Mouse (Mus musculus) limb, embryonic 12.5 days (tissue): ENCODE measurements at regions not wholly inside any gene's neighbourhood (a gene's known extent, or its start where the extent isn't known, plus 50 kb on each side); places are given as distances from the start of the nearest gene placed in this dataset.

Experiments used
- ATAC-seq: fragments of 200-750 bp; cut with Nextera tagmentation; 2 replicates; pipeline ENCODE4 v1.8.0; 2017; ENCODE audit warnings: low read depth, moderate TSS enrichment; ENCODE audit not compliant: insufficient number of reproducible peaks, insufficient read depth, low FRiP score, low TSS enrichment
- H3K27ac ChIP-seq: fragments of 300-500 bp; sonication (generic); 2 replicates; pipeline ENCODE4 v1.5.1; 2016; ENCODE audit warnings: mild to moderate bottlenecking, moderate library complexity
- H3K27me3 ChIP-seq: fragments of 300-500 bp; sonication (generic); 2 replicates; pipeline ENCODE4 v1.6.1; 2016; ENCODE audit warnings: mild to moderate bottlenecking, moderate library complexity
- H3K36me3 ChIP-seq: fragments of 300-500 bp; sonication (generic); 2 replicates; pipeline ENCODE4 v1.6.1; 2016; ENCODE audit warnings: mild to moderate bottlenecking, moderate library complexity
- H3K4me1 ChIP-seq: fragments of 300-500 bp; sonication (generic); replicated peaks from 2 replicates; pipeline ENCODE4 v1.6.1; 2016
- H3K4me2 ChIP-seq: fragments of 300-500 bp; sonication (generic); 2 replicates; pipeline ENCODE4 v1.6.1; 2016; ENCODE audit warnings: mild to moderate bottlenecking, moderate library complexity
- H3K4me3 ChIP-seq: fragments of 300-500 bp; sonication (generic); replicated peaks from 2 replicates; pipeline ENCODE4 v1.5.1; 2016; ENCODE audit warnings: mild to moderate bottlenecking
- H3K9ac ChIP-seq: fragments of 300-500 bp; sonication (generic); replicated peaks from 2 replicates; pipeline ENCODE4 v1.6.1; 2016; ENCODE audit warnings: mild to moderate bottlenecking, moderate library complexity
- H3K9me3 ChIP-seq: fragments of 300-500 bp; sonication (generic); 2 replicates; pipeline ENCODE4 v1.6.1; 2016; ENCODE audit warnings: mild to moderate bottlenecking, moderate library complexity
- WGBS: fragments of 180-500 bp; shearing (Covaris S2); methylation state at CpG from one replicate; pipeline ENCODE4 v1.1.7; 2016; 5-methylcytosine and 5-hydroxymethylcytosine counted together

DNA sequence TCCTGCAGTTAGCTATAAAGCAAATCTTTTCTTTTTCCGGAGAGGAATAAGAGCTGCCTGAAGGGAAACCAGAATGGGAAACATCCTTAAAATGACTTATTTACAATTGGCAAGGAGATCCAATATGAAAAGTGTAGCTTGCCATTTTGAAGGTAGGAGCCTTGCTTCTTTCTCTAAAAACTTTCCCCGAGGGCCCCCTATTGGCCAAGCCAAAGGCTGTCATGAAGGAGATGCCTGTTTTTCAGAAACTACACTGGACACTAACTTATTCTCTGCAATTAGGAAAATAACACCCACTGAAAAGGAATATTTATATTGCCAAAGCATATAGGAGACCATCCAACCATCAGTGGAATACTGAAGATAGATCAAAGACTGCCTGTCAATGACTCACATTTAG is 312.8 kb upstream of the Thrb start:
- no peak overlapping the region for H3K4me3 ChIP-seq
- no peaks in the 10 kb centered on the region for H3K4me1 ChIP-seq
- H3K36me3 ChIP-seq, result no peaks in the 10 kb centered on the region
- WGBS, result 67% methylated on average over 2 of the region's 2 CpGs
- H3K27ac ChIP-seq, result no peak overlapping the region
- H3K9me3 ChIP-seq, result no peaks in the 10 kb centered on the region
- H3K9ac ChIP-seq, result no peak overlapping the region
- H3K27me3 ChIP-seq, result no peaks in the 10 kb centered on the region
- no peak overlapping the region for H3K4me2 ChIP-seq
- no peak for ATAC-seq

DNA sequence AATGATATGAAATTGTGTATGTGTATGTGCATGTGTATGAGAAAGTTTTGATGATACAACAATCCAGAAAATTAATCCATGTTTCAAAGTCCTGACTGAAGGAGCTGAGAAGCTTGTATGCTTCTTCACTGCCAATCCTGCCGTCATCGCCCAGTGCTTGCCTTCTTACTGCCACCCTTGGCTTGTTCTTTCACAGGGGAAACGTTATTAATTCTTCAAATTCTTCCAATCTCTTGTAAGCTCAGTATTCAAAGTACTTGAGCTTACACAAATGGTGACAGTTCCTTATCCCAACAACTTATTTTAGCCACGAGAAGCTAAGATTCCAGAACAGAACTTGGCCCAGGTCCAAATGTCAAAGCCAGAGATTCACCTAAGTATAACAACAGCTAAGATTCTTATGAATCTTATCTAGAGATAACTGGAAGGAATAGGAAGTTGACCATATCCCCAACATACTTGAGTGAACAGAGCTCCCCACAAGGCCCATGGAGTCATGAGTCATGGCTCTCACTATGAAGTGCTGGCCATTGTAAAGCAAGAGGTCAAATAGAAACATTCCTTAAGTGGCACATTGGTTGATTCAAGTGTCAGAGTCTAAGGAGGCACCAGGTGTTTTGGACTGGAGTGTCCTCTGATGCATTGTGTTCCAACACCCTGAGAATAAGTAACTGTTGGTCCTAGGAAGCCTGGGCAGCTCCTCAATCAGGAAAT is 307.6 kb upstream of the Thrb start:
- Histone ChIP-seq H3K4me1 (no peaks in the 10 kb centered on the region), H3K27ac (no peak overlapping the region), H3K9ac (no peak overlapping the region), H3K9me3 (no peaks in the 10 kb centered on the region), H3K36me3 (no peaks in the 10 kb centered on the region), H3K4me3 (no peak overlapping the region), H3K27me3 (no peaks in the 10 kb centered on the region), H3K4me2 (no peak overlapping the region)
- ATAC-seq, result no peak
- 84% methylated on average over 4 of the region's 4 CpGs for WGBS

DNA sequence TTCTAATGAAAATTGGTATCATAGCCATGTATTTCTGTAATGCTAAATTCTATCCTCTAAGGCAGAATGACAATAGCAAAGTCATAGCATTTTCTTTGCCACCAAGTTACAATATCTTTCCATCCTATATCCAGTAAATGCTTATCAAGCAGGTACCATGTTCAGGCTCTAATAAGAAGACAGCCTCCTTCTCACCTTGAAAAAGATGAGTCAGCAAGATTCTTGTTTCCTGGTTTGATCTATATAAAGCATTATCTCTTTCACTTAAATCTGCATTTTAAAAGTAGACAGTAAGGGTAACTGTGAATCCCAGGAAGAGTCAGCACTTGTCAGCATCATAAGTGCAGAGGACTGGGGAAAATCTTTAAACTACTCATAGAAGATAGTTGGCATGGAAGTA is 298.2 kb upstream of the Thrb start:
- Histone ChIP-seq H3K9ac (no peak overlapping the region), H3K4me2 (no peak overlapping the region), H3K27me3 (no peaks in the 10 kb centered on the region), H3K4me1 (no peaks in the 10 kb centered on the region), H3K4me3 (no peak overlapping the region), H3K27ac (no peak overlapping the region), H3K36me3 (no peaks in the 10 kb centered on the region), H3K9me3 (no peaks in the 10 kb centered on the region)
- no peak for ATAC-seq

DNA sequence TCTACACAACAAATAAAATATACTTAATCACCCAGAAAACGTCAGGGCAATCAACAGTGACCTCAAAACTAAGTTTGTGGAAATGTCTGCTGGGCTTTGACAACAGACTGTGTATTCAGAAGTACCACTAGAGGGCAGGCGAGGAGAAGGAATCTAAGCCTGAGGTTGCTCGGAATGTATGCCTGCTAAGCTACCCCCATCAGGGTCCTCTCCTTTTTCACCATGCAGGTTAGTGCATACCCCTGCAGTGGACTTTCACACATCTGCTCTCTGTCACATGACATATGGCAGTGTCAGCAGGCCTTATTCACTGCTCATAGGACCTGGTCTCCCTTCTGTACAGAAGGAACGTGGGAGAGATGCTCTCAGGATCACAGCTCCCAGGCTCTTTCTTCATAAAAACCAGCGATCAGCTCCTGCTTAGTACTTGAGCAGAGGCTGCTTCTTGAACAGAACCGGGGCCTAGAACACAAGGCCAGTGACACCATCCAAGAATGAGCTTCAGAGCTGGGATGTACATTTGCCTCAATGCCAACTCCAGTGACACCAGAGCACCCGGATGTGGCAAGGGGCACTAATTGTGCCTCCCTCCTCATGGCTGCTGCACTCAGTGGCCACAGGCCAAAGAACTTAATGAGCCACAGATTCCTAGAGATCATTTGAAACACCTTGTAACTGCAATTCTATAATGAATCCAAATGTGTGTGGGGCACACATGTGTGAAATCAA is 257.1 kb upstream of the Thrb start:
- Histone ChIP-seq H3K27me3 (no peaks in the 10 kb centered on the region), H3K4me1 (peaks cover 10% of the 10 kb centered on the region), H3K4me3 (no peak overlapping the region), H3K4me2 (no peak overlapping the region), H3K27ac (peak overlapping the region; percentile 25; the same call in 1 of the 2 replicates), H3K9ac (no peak overlapping the region), H3K36me3 (no peaks in the 10 kb centered on the region), H3K9me3 (no peaks in the 10 kb centered on the region)
- WGBS, result 29% methylated on average over 7 of the region's 7 CpGs
- ATAC-seq, result peak; percentile 84

DNA sequence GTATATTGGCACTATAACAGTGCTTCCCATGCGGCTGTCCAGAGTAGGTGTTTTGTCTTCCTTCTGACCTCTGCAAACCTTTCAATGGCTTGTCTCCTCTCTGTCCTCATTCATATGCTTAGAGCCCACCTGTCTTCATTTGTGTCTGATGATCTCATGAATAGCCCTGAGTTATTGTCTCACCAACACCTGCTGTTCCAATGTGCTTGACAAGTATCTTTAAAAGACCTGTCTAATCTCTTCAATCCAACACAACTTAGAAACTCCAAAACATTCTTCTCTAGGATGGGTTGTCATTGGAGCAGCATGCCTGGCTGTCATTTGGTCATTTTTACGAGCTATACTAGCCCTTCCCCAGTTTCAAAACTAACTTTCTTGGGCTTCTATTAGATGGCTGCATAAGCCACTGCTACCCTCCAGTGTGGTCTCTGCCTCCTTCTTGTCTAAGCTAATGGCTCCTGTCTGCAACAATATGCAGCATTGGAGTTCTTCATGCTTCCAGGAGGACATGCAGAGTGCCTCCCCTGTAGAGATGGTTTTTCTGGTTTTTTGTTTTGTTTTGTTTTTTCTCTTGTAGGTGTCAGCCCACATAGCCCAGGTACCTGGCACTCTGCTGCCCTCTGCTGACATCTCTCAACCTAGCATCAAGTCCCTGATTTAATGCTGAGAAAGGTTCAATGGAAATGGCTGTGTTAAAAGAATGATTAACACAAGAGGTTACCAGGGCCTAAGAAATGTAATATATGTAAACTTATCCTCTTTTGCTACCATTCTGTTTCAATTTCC is 254.3 kb upstream of the Thrb start:
- ATAC-seq, result no peak
- H3K27ac ChIP-seq, result no peak overlapping the region
- no peak overlapping the region for H3K9ac ChIP-seq
- no peaks in the 10 kb centered on the region for H3K36me3 ChIP-seq
- H3K4me1 ChIP-seq, result peaks cover 30% of the 10 kb centered on the region
- no peak overlapping the region for H3K4me3 ChIP-seq
- WGBS, result 77% methylated on average over 2 of the region's 2 CpGs
- no peaks in the 10 kb centered on the region for H3K9me3 ChIP-seq
- H3K4me2 ChIP-seq, result no peak overlapping the region
- H3K27me3 ChIP-seq, result no peaks in the 10 kb centered on the region

DNA sequence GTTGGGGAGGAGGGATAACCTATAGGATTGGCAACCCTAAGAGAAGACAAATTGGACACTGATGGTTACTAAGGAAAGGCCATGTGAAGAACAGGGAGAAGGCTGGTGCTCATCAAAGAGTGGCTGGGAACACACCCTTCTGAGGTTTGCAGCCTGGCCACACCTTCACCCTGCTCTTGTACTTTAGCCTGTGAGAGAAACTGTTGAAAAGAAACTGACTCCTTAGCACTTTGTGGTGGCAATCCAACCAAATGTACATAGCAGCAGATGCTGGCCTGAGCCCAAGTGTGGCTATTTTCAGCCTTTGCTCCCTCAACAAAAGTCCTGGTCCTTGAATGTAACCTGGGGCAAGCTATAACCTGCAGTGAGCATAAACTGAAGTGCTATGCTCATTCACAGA is 253.2 kb upstream of the Thrb start:
- H3K9me3 ChIP-seq, result no peaks in the 10 kb centered on the region
- no peaks in the 10 kb centered on the region for H3K27me3 ChIP-seq
- H3K9ac ChIP-seq, result no peak overlapping the region
- H3K4me3 ChIP-seq, result no peak overlapping the region
- no peak for ATAC-seq
- no peaks in the 10 kb centered on the region for H3K36me3 ChIP-seq
- H3K27ac ChIP-seq, result no peak overlapping the region
- H3K4me2 ChIP-seq, result no peak overlapping the region
- peaks cover 35% of the 10 kb centered on the region for H3K4me1 ChIP-seq

DNA sequence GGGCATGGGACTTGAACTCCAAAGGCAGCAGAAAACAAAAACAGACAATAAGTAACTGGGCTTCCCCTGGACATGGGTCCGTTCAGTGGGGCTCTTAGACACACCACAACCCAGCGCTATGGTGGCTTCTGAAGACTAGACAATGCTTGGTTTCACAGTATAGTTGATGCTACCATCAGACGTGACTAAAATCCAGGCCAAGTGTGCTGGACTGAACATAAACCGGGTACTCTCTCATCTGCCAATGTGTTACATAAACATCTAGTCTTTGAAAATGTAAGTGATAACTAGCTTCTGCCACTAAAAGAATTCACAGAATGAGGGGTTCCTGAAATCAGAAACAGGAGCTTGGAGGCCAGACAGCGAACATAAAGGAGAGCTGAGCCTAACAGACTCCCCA is 251.7 kb upstream of the Thrb start:
- no peaks in the 10 kb centered on the region for H3K9me3 ChIP-seq
- peaks cover 29% of the 10 kb centered on the region for H3K4me1 ChIP-seq
- no peak for ATAC-seq
- H3K27ac ChIP-seq, result peak overlapping the region; percentile 47; the same call in 1 of the 2 replicates
- H3K4me3 ChIP-seq, result no peak overlapping the region
- 39% methylated on average over 5 of the region's 5 CpGs for WGBS
- H3K9ac ChIP-seq, result no peak overlapping the region
- H3K27me3 ChIP-seq, result no peaks in the 10 kb centered on the region
- H3K36me3 ChIP-seq, result no peaks in the 10 kb centered on the region
- H3K4me2 ChIP-seq, result no peak overlapping the region

DNA sequence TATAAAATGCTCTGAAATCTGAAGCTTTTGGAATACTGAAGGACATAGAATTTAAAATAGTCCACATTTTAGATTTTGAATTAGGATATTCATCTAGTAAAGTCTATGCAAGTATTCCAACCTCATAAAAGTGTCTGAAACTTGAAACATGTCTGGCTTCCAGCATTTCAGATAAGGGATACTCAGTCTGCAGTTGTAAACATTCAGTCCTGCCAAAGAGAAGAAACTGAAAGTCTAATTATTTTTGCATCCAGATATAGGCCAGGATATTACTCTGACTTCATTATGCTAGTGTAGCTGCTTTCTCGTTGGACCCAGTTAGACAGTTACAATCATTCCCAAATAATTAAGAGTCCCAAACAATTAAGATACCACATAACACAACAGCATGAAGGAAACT is 251.2 kb upstream of the Thrb start:
- Histone ChIP-seq H3K4me3 (no peak overlapping the region), H3K4me1 (peaks cover 29% of the 10 kb centered on the region), H3K9me3 (no peaks in the 10 kb centered on the region), H3K9ac (no peak overlapping the region), H3K4me2 (no peak overlapping the region), H3K27me3 (no peaks in the 10 kb centered on the region), H3K27ac (no peak overlapping the region), H3K36me3 (no peaks in the 10 kb centered on the region)
- WGBS, result 30% methylated on average over 1 of the region's 1 CpGs
- no peak for ATAC-seq

DNA sequence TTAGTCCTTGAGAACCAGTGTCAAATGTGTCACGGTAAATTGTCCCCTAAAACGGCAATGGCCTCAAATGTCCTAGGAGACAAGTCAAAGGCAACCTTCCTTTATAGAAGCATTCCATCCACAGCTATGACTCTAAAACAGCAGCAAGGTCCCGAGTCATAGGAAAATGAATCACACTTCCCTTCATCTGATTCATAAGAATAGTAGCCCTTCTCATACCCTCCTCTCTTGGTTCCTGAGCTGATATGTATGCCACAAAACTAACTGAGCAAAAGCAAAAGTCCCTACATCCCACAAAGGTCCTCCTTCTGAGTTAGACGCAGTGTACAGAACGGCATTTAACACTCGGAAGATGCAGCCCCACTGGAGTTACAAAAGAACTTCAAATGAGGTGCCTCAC is 250.6 kb upstream of the Thrb start:
- no peak overlapping the region for H3K4me3 ChIP-seq
- no peak overlapping the region for H3K4me2 ChIP-seq
- no peak for ATAC-seq
- peaks cover 29% of the 10 kb centered on the region for H3K4me1 ChIP-seq
- H3K9me3 ChIP-seq, result no peaks in the 10 kb centered on the region
- no peaks in the 10 kb centered on the region for H3K27me3 ChIP-seq
- H3K27ac ChIP-seq, result no peak overlapping the region
- 72% methylated on average over 6 of the region's 6 CpGs for WGBS
- no peaks in the 10 kb centered on the region for H3K36me3 ChIP-seq
- no peak overlapping the region for H3K9ac ChIP-seq

DNA sequence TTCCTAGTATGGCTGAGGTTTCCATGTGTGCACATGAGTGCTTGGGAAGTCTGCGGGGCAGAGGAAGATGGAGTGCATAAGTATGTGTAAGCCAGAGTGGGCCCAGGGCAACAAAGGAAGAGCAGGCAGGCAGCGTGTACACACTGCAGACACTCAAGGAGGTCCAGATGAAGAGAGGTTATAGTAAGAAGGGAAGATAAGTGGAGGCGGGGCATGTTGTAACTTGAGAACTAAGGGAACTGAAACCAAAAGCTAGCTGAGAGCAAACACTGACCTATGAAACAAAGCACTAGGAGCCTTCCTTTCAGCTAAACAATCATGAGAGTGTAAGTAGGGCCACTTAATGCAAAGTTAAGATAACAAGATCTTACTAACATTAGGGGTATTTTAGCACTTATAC is 249.3 kb upstream of the Thrb start:
- 39% methylated on average over 3 of the region's 3 CpGs for WGBS
- no peaks in the 10 kb centered on the region for H3K36me3 ChIP-seq
- no peak overlapping the region for H3K27ac ChIP-seq
- no peak overlapping the region for H3K9ac ChIP-seq
- ATAC-seq, result no peak
- H3K9me3 ChIP-seq, result no peaks in the 10 kb centered on the region
- H3K4me1 ChIP-seq, result peaks cover 29% of the 10 kb centered on the region
- no peak overlapping the region for H3K4me2 ChIP-seq
- no peak overlapping the region for H3K4me3 ChIP-seq
- H3K27me3 ChIP-seq, result no peaks in the 10 kb centered on the region

DNA sequence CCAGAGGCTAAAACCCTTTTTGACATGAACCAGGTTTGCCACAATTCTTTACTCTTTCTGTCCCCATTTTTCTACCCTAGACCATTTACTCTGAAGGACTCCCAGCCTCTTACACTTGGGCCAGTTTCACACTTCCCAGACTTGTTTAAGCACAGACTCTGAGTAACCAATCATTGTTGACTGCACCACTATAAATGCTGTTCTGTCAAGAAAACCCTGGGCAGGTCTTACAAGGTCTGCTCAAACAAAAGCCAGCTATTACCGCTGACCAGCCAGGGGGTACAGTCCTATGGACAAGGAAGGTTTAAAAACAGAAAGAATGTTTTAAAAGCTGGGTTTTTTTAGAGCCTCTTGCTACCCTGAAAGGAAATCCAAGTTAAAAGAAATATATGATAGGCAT is 248.8 kb upstream of the Thrb start:
- Histone ChIP-seq H3K27me3 (no peaks in the 10 kb centered on the region), H3K9ac (no peak overlapping the region), H3K36me3 (no peaks in the 10 kb centered on the region), H3K4me2 (no peak overlapping the region), H3K4me3 (no peak overlapping the region), H3K27ac (no peak overlapping the region), H3K4me1 (peaks cover 29% of the 10 kb centered on the region), H3K9me3 (no peaks in the 10 kb centered on the region)
- 47% methylated on average over 1 of the region's 1 CpGs for WGBS
- ATAC-seq, result no peak
